Mouse (Mus musculus): ENCODE measurements around the gene Ldlrap1. TPM values are rescaled to one million over a fixed set of nuclear protein-coding genes. Genes with fewer than 3 reads are reported as not detected.

Ldlrap1 gene
- polyA plus RNA-seq, 1 experiment = 19.0 TPM

DNA sequence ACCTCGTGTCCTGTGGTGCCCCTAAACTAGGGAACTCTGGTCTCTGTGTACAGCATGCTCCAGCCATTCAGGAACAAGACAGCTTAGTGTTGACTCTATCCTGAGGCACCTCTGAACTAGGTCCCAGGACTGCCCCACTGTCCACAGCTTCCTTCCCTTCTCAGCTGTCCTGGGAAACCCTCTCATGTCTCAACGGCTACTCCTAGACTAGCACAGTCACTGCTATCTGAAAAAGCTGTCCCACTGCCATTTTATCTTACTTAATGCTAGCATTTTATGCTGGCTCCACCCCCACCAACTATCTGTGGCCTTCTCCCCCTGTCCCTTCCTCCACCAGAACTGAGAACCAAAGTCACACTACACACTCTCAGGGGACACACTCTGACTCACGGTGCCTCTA lies 3.5 kb downstream of the Ldlrap1 start:
- TF ChIP-seq E2F4 (IDR thresholded peaks at IDR 0.05; ENCODE audit: insufficient read depth) (no peak), POLR2AphosphoS2 (IDR thresholded peaks at IDR 0.05; ENCODE audit: insufficient read length, low read depth) (no peak), TCF12 (IDR thresholded peaks at IDR 0.05; ENCODE audit: insufficient read depth, poor library complexity, severe bottlenecking) (no peak), MAX (IDR thresholded peaks at IDR 0.05; ENCODE audit: low read depth) (no peak)
- no peak overlapping the region for H3K4me2 ChIP-seq (ENCODE audit: low read depth)
- peaks cover 72% of the 10 kb centered on the region for H3K79me2 ChIP-seq (ENCODE audit: control insufficient read depth, insufficient read depth)
- no peaks in the 10 kb centered on the region for H3K27me3 ChIP-seq (ENCODE audit: control insufficient read depth, insufficient read depth, insufficient read length)
- H3K36me3 ChIP-seq (ENCODE audit: control insufficient read depth, insufficient read depth) = no peaks in the 10 kb centered on the region
- H3ac ChIP-seq (ENCODE audit: control insufficient read depth, insufficient read length) = no peak overlapping the region
- H3K4me3 ChIP-seq = no peak overlapping the region

GRCm38 (mm10) chr4:134762360-134762759 lies 5.5 kb downstream of the Ldlrap1 start:
- H3K79me2 ChIP-seq (ENCODE audit: control insufficient read depth, insufficient read depth) = peaks cover 82% of the 10 kb centered on the region
- H3ac ChIP-seq (ENCODE audit: control insufficient read depth, insufficient read length) = no peak overlapping the region
- H3K4me3 ChIP-seq = no peak overlapping the region
- H3K27me3 ChIP-seq (ENCODE audit: control insufficient read depth, insufficient read depth, insufficient read length) = no peaks in the 10 kb centered on the region
- TF ChIP-seq SRF (IDR thresholded peaks at IDR 0.05; ENCODE audit: control insufficient read depth, insufficient read length, low read depth) = no peak
- TF ChIP-seq MYOG (IDR thresholded peaks at IDR 0.05; ENCODE audit: control insufficient read depth in 1 of 3, insufficient read depth in 1 of 3, insufficient read length in 2 of 3, low read depth in 2 of 3) = no peak
- no peak for TF ChIP-seq POLR2A (IDR thresholded peaks at IDR 0.05; ENCODE audit: insufficient read length, low read depth)
- TF ChIP-seq CEBPB (IDR thresholded peaks at IDR 0.05; ENCODE audit: insufficient read depth, poor library complexity, severe bottlenecking) = no peak
- TF ChIP-seq MYOD1 (IDR thresholded peaks at IDR 0.05; ENCODE audit: control insufficient read depth in 1 of 3, insufficient read length in 2 of 3, low read depth in 2 of 3) = no peak
- no peak for TF ChIP-seq REST (IDR thresholded peaks at IDR 0.05; ENCODE audit: insufficient read depth, insufficient read length)
- TF ChIP-seq POLR2AphosphoS2 (IDR thresholded peaks at IDR 0.05; ENCODE audit: insufficient read length, low read depth) = no peak
- TF ChIP-seq USF1 (IDR thresholded peaks at IDR 0.05; ENCODE audit: low read depth) = no peak
- no peak for TF ChIP-seq TCF12 (IDR thresholded peaks at IDR 0.05; ENCODE audit: insufficient read depth, poor library complexity, severe bottlenecking)
- TF ChIP-seq MAX (IDR thresholded peaks at IDR 0.05; ENCODE audit: low read depth) = no peak
- no peak for TF ChIP-seq TCF3 (IDR thresholded peaks at IDR 0.05; ENCODE audit: insufficient read length, low read depth)
- no peak for TF ChIP-seq E2F4 (IDR thresholded peaks at IDR 0.05; ENCODE audit: insufficient read depth)
- H3K4me2 ChIP-seq (ENCODE audit: low read depth) = peak overlapping the region; percentile 21
- H3K36me3 ChIP-seq (ENCODE audit: control insufficient read depth, insufficient read depth) = no peaks in the 10 kb centered on the region

GRCm38 (mm10) chr4:134760793-134761201 lies 7.0 kb downstream of the Ldlrap1 start:
- no peaks in the 10 kb centered on the region for H3K27me3 ChIP-seq (ENCODE audit: control insufficient read depth, insufficient read depth, insufficient read length)
- H3K36me3 ChIP-seq (ENCODE audit: control insufficient read depth, insufficient read depth) = no peaks in the 10 kb centered on the region
- H3K4me3 ChIP-seq = no peak overlapping the region
- peak overlapping the region; percentile 66 for H3K4me2 ChIP-seq (ENCODE audit: low read depth)
- no peak overlapping the region for H3ac ChIP-seq (ENCODE audit: control insufficient read depth, insufficient read length)
- H3K79me2 ChIP-seq (ENCODE audit: control insufficient read depth, insufficient read depth) = peaks cover 69% of the 10 kb centered on the region
- TF ChIP-seq TCF3 (IDR thresholded peaks at IDR 0.05; ENCODE audit: insufficient read length, low read depth) = no peak
- TF ChIP-seq POLR2A (IDR thresholded peaks at IDR 0.05; ENCODE audit: insufficient read length, low read depth) = no peak
- TF ChIP-seq MYOG (IDR thresholded peaks at IDR 0.05; ENCODE audit: control insufficient read depth in 1 of 3, insufficient read depth in 1 of 3, insufficient read length in 2 of 3, low read depth in 2 of 3) = no peak
- TF ChIP-seq USF1 (IDR thresholded peaks at IDR 0.05; ENCODE audit: low read depth) = no peak
- no peak for TF ChIP-seq MYOD1 (IDR thresholded peaks at IDR 0.05; ENCODE audit: control insufficient read depth in 1 of 3, insufficient read length in 2 of 3, low read depth in 2 of 3)
- TF ChIP-seq TCF12 (IDR thresholded peaks at IDR 0.05; ENCODE audit: insufficient read depth, poor library complexity, severe bottlenecking) = no peak
- TF ChIP-seq SRF (IDR thresholded peaks at IDR 0.05; ENCODE audit: control insufficient read depth, insufficient read length, low read depth) = no peak
- TF ChIP-seq CEBPB (IDR thresholded peaks at IDR 0.05; ENCODE audit: insufficient read depth, poor library complexity, severe bottlenecking) = no peak
- TF ChIP-seq REST (IDR thresholded peaks at IDR 0.05; ENCODE audit: insufficient read depth, insufficient read length) = no peak
- no peak for TF ChIP-seq MAX (IDR thresholded peaks at IDR 0.05; ENCODE audit: low read depth)
- TF ChIP-seq POLR2AphosphoS2 (IDR thresholded peaks at IDR 0.05; ENCODE audit: insufficient read length, low read depth) = no peak
- no peak for TF ChIP-seq E2F4 (IDR thresholded peaks at IDR 0.05; ENCODE audit: insufficient read depth)

GRCm38 (mm10) chr4:134760281-134760680 lies 7.5 kb downstream of the Ldlrap1 start:
- Histone ChIP-seq H3K36me3 (ENCODE audit: control insufficient read depth, insufficient read depth) (no peaks in the 10 kb centered on the region), H3ac (ENCODE audit: control insufficient read depth, insufficient read length) (no peak overlapping the region), H3K4me3 (no peak overlapping the region), H3K27me3 (ENCODE audit: control insufficient read depth, insufficient read depth, insufficient read length) (no peaks in the 10 kb centered on the region), H3K79me2 (ENCODE audit: control insufficient read depth, insufficient read depth) (peaks cover 64% of the 10 kb centered on the region), H3K4me2 (ENCODE audit: low read depth) (peak overlapping the region; percentile 66)
- TF ChIP-seq USF1 (IDR thresholded peaks at IDR 0.05; ENCODE audit: low read depth) = no peak
- TF ChIP-seq TCF3 (IDR thresholded peaks at IDR 0.05; ENCODE audit: insufficient read length, low read depth) = no peak
- no peak for TF ChIP-seq TCF12 (IDR thresholded peaks at IDR 0.05; ENCODE audit: insufficient read depth, poor library complexity, severe bottlenecking)
- TF ChIP-seq SRF (IDR thresholded peaks at IDR 0.05; ENCODE audit: control insufficient read depth, insufficient read length, low read depth) = no peak
- no peak for TF ChIP-seq MYOD1 (IDR thresholded peaks at IDR 0.05; ENCODE audit: control insufficient read depth in 1 of 3, insufficient read length in 2 of 3, low read depth in 2 of 3)
- TF ChIP-seq MAX (IDR thresholded peaks at IDR 0.05; ENCODE audit: low read depth) = no peak
- TF ChIP-seq POLR2AphosphoS2 (IDR thresholded peaks at IDR 0.05; ENCODE audit: insufficient read length, low read depth) = no peak
- no peak for TF ChIP-seq CEBPB (IDR thresholded peaks at IDR 0.05; ENCODE audit: insufficient read depth, poor library complexity, severe bottlenecking)
- TF ChIP-seq POLR2A (IDR thresholded peaks at IDR 0.05; ENCODE audit: insufficient read length, low read depth) = no peak
- no peak for TF ChIP-seq E2F4 (IDR thresholded peaks at IDR 0.05; ENCODE audit: insufficient read depth)
- no peak for TF ChIP-seq MYOG (IDR thresholded peaks at IDR 0.05; ENCODE audit: control insufficient read depth in 1 of 3, insufficient read depth in 1 of 3, insufficient read length in 2 of 3, low read depth in 2 of 3)
- no peak for TF ChIP-seq REST (IDR thresholded peaks at IDR 0.05; ENCODE audit: insufficient read depth, insufficient read length)

- no peaks in the 10 kb centered on the region for H3K27me3 ChIP-seq (ENCODE audit: control insufficient read depth, insufficient read depth, insufficient read length)
- H3K4me3 ChIP-seq = no peak overlapping the region
- H3K4me2 ChIP-seq (ENCODE audit: low read depth) = no peak overlapping the region
- TF ChIP-seq REST (IDR thresholded peaks at IDR 0.05; ENCODE audit: insufficient read depth, insufficient read length) (no peak), MAX (IDR thresholded peaks at IDR 0.05; ENCODE audit: low read depth) (no peak), MYOD1 (IDR thresholded peaks at IDR 0.05; ENCODE audit: control insufficient read depth in 1 of 3, insufficient read length in 2 of 3, low read depth in 2 of 3) (peak in 1 of 3 experiments; percentile 6), CEBPB (IDR thresholded peaks at IDR 0.05; ENCODE audit: insufficient read depth, poor library complexity, severe bottlenecking) (no peak), TCF3 (IDR thresholded peaks at IDR 0.05; ENCODE audit: insufficient read length, low read depth) (no peak), POLR2AphosphoS2 (IDR thresholded peaks at IDR 0.05; ENCODE audit: insufficient read length, low read depth) (no peak), USF1 (IDR thresholded peaks at IDR 0.05; ENCODE audit: low read depth) (no peak)
- H3K79me2 ChIP-seq (ENCODE audit: control insufficient read depth, insufficient read depth) = peaks cover 57% of the 10 kb centered on the region
- no peak overlapping the region for H3ac ChIP-seq (ENCODE audit: control insufficient read depth, insufficient read length)
- H3K36me3 ChIP-seq (ENCODE audit: control insufficient read depth, insufficient read depth) = no peaks in the 10 kb centered on the region
Measured at GRCm38 (mm10) chr4:134759564-134759963, 8.3 kb downstream of the Ldlrap1 start.
